Mouse (Mus musculus): ENCODE measurements around the gene Phactr1. TPM values are rescaled to one million over a fixed set of nuclear protein-coding genes. Genes with fewer than 3 reads are reported as not detected.

Phactr1 gene
- polyA plus RNA-seq, 1 experiment = 0.35 TPM

GRCm38 (mm10) chr13:43167721-43168120 is 487.3 kb downstream of the Phactr1 start:
- WGBS = 86% methylated on average over 9 of the region's 9 CpGs
- Histone ChIP-seq H3K4me1 (ENCODE audit: control insufficient read depth, insufficient read depth, low read length) (no peaks in the 10 kb centered on the region), H3K4me3 (replicated peaks; ENCODE audit: control insufficient read depth, low read depth, low read length) (no peak overlapping the region), H3K27ac (ENCODE audit: control insufficient read depth, insufficient read depth, low read depth, low read length, poor library complexity) (no peak overlapping the region)
- no peak for TF ChIP-seq POLR2A (IDR thresholded peaks at IDR 0.05; ENCODE audit: borderline replicate concordance, control insufficient read depth, low read depth, low read length)
- no peak for TF ChIP-seq CTCF (IDR thresholded peaks at IDR 0.05; ENCODE audit: control insufficient read depth, insufficient read depth, low read length)

DNA sequence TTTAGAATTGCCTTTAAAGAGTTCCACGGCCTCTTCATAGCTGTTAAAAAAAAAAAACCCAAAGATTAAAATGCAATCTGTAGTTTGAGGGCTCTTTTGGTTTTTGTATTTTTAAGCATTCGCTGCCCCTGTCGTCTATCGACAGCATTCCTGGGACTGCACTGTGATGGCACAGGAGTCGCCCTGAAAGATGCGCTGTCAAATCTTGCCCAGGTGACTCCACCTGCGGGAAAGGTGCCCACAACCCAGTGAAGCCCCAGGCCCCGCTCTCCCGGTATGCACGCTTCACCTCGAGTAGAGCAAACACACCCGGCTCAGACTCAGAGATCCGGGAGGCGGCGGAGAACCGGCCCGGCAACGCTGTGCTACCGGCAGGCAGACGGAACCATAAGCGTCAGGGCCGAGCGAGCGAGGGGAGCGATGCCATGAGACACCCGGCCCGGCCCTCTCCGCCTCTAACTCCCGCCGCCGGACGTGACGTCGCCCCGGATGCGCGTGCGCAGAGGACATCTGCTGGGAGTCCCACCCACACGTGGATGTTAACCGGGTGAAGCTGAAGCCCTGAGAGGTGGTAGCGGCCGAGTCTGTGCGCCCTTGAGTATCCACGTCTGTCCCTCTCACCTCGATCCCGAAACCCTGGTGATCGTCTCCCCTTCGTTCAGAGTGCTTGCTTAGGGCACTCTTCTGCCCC is 490.7 kb downstream of the Phactr1 start, which contains the start of gene Tbc1d7:
Tbc1d7 (minus strand) TSS at position 482 of the 691 bp plus-strand sequence.
- WGBS = 1% methylated on average over 48 of the region's 48 CpGs
- H3K4me1 ChIP-seq (ENCODE audit: control insufficient read depth, insufficient read depth, low read length) = no peaks in the 10 kb centered on the region

DNA sequence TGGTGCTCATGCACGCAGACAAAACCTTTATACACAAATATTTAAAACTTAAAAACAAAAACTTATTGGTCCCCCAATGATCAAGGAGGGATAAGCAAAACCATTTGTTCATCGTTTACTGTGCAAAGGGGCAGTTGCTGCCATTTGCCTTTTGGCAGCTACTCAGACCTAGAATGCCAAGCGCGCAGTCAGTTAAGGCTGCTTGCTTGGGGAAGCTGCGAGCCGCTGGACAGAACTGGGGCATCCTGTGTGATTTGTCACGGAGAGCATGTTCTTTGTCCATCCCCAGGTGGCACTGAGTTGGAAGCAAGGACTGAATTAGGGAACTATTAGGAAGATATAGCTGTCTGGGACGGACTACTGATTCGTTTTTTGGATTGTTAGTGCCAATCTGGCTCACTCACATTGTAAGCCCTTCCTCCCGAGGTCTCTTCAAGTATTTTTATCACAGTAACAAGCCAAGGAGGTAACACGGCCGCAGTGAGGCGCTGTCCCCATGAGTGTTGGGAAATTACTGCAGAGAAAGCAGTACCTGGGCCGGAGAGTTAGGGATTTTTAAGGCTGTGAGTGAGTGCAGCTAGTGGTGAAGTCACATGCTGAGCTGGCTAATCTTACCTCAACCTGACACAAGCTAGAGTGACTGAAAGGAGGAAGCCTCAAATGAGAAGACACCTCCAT is 491.8 kb downstream of the Phactr1 start:
- Histone ChIP-seq H3K4me3 (replicated peaks; ENCODE audit: control insufficient read depth, low read depth, low read length) (no peak overlapping the region), H3K27ac (ENCODE audit: control insufficient read depth, insufficient read depth, low read depth, low read length, poor library complexity) (no peak overlapping the region), H3K4me1 (ENCODE audit: control insufficient read depth, insufficient read depth, low read length) (no peaks in the 10 kb centered on the region)
- TF ChIP-seq POLR2A (IDR thresholded peaks at IDR 0.05; ENCODE audit: borderline replicate concordance, control insufficient read depth, low read depth, low read length) (no peak), CTCF (IDR thresholded peaks at IDR 0.05; ENCODE audit: control insufficient read depth, insufficient read depth, low read length) (no peak)
- WGBS = 63% methylated on average over 14 of the region's 14 CpGs

More for the DNA sequence above, 490.7 kb downstream of the Phactr1 start, which contains the start of gene Tbc1d7:
- Histone ChIP-seq H3K4me3 (replicated peaks; ENCODE audit: control insufficient read depth, low read depth, low read length) (peak within 1 kb of the TSS; percentile 89), H3K27ac (ENCODE audit: control insufficient read depth, insufficient read depth, low read depth, low read length, poor library complexity) (peak within 1 kb of the TSS; percentile 44)
- TF ChIP-seq CTCF (IDR thresholded peaks at IDR 0.05; ENCODE audit: control insufficient read depth, insufficient read depth, low read length) = no peak
- TF ChIP-seq POLR2A (IDR thresholded peaks at IDR 0.05; ENCODE audit: borderline replicate concordance, control insufficient read depth, low read depth, low read length) = peak; percentile 82

GRCm38 (mm10) chr13:43173262-43173661 is 492.8 kb downstream of the Phactr1 start:
- Histone ChIP-seq H3K4me1 (ENCODE audit: control insufficient read depth, insufficient read depth, low read length) (no peaks in the 10 kb centered on the region), H3K27ac (ENCODE audit: control insufficient read depth, insufficient read depth, low read depth, low read length, poor library complexity) (no peak overlapping the region; the same call in 1 of the 2 replicates), H3K4me3 (replicated peaks; ENCODE audit: control insufficient read depth, low read depth, low read length) (no peak overlapping the region)
- 15% methylated on average over 9 of the region's 9 CpGs for WGBS
- TF ChIP-seq POLR2A (IDR thresholded peaks at IDR 0.05; ENCODE audit: borderline replicate concordance, control insufficient read depth, low read depth, low read length) = no peak
- TF ChIP-seq CTCF (IDR thresholded peaks at IDR 0.05; ENCODE audit: control insufficient read depth, insufficient read depth, low read length) = peak; percentile 64

DNA sequence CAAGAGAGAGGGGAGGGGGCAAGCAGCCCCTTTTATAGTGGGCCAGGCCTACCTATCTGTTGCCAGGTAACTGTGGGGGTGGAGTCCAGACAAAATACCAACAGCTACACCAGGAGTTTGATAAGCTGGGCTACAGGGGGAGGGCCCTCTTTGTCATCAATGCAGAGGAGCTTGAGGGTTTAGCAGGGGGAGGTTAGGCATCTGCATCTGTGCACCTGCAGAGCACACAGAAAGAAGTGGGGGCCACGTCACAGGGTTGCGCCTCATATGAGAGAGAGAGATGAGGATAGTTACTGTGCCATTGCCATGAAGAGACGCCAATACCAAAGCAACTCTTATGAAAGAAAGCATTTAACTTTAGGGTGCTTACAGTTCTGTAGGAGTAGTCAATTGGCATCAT is 496.3 kb downstream of the Phactr1 start:
- 90% methylated on average over 3 of the region's 3 CpGs for WGBS
- H3K4me3 ChIP-seq (replicated peaks; ENCODE audit: control insufficient read depth, low read depth, low read length) = no peak overlapping the region
- no peaks in the 10 kb centered on the region for H3K4me1 ChIP-seq (ENCODE audit: control insufficient read depth, insufficient read depth, low read length)
- H3K27ac ChIP-seq (ENCODE audit: control insufficient read depth, insufficient read depth, low read depth, low read length, poor library complexity) = no peak overlapping the region
- no peak for TF ChIP-seq CTCF (IDR thresholded peaks at IDR 0.05; ENCODE audit: control insufficient read depth, insufficient read depth, low read length)
- TF ChIP-seq POLR2A (IDR thresholded peaks at IDR 0.05; ENCODE audit: borderline replicate concordance, control insufficient read depth, low read depth, low read length) = no peak

- TF ChIP-seq POLR2A (IDR thresholded peaks at IDR 0.05; ENCODE audit: borderline replicate concordance, control insufficient read depth, low read depth, low read length) = no peak
- no peak for TF ChIP-seq CTCF (IDR thresholded peaks at IDR 0.05; ENCODE audit: control insufficient read depth, insufficient read depth, low read length)
- WGBS = 56% methylated on average over 7 of the region's 7 CpGs
- Histone ChIP-seq H3K4me1 (ENCODE audit: control insufficient read depth, insufficient read depth, low read length) (no peaks in the 10 kb centered on the region), H3K4me3 (replicated peaks; ENCODE audit: control insufficient read depth, low read depth, low read length) (no peak overlapping the region), H3K27ac (ENCODE audit: control insufficient read depth, insufficient read depth, low read depth, low read length, poor library complexity) (no peak overlapping the region)
These were observed 496.9 kb downstream of the Phactr1 start for GRCm38 (mm10) chr13:43177317-43177716.

- Histone ChIP-seq H3K4me3 (replicated peaks; ENCODE audit: control insufficient read depth, low read depth, low read length) (no peak overlapping the region), H3K4me1 (ENCODE audit: control insufficient read depth, insufficient read depth, low read length) (0 out of 2 replicates have a peak, but pooled peaks cover 2% of the 10 kb centered on the region), H3K27ac (ENCODE audit: control insufficient read depth, insufficient read depth, low read depth, low read length, poor library complexity) (no peak overlapping the region)
- no peak for TF ChIP-seq POLR2A (IDR thresholded peaks at IDR 0.05; ENCODE audit: borderline replicate concordance, control insufficient read depth, low read depth, low read length)
- TF ChIP-seq CTCF (IDR thresholded peaks at IDR 0.05; ENCODE audit: control insufficient read depth, insufficient read depth, low read length) = no peak
- 80% methylated on average over 7 of the region's 7 CpGs for WGBS
These were observed 500.7 kb downstream of the Phactr1 start for GRCm38 (mm10) chr13:43181104-43181503.

- H3K27ac ChIP-seq (ENCODE audit: control insufficient read depth, insufficient read depth, low read depth, low read length, poor library complexity) = no peak overlapping the region
- H3K4me3 ChIP-seq (replicated peaks; ENCODE audit: control insufficient read depth, low read depth, low read length) = no peak overlapping the region
- 0 out of 2 replicates have a peak, but pooled peaks cover 2% of the 10 kb centered on the region for H3K4me1 ChIP-seq (ENCODE audit: control insufficient read depth, insufficient read depth, low read length)
- TF ChIP-seq CTCF (IDR thresholded peaks at IDR 0.05; ENCODE audit: control insufficient read depth, insufficient read depth, low read length) (peak; percentile 92), POLR2A (IDR thresholded peaks at IDR 0.05; ENCODE audit: borderline replicate concordance, control insufficient read depth, low read depth, low read length) (no peak)
- 15% methylated on average over 14 of the region's 14 CpGs for WGBS
These were observed 502.2 kb downstream of the Phactr1 start for GRCm38 (mm10) chr13:43182465-43183201.

All from bone marrow, adult 2 months (tissue).